Mouse (Mus musculus): ENCODE measurements around the gene Zbtb32. TPM values are rescaled to one million over a fixed set of nuclear protein-coding genes. Genes with fewer than 3 reads are reported as not detected.

Gene Zbtb32
- polyA plus RNA-seq, 1 experiment from 2014 or later: 0.36 TPM

DNA sequence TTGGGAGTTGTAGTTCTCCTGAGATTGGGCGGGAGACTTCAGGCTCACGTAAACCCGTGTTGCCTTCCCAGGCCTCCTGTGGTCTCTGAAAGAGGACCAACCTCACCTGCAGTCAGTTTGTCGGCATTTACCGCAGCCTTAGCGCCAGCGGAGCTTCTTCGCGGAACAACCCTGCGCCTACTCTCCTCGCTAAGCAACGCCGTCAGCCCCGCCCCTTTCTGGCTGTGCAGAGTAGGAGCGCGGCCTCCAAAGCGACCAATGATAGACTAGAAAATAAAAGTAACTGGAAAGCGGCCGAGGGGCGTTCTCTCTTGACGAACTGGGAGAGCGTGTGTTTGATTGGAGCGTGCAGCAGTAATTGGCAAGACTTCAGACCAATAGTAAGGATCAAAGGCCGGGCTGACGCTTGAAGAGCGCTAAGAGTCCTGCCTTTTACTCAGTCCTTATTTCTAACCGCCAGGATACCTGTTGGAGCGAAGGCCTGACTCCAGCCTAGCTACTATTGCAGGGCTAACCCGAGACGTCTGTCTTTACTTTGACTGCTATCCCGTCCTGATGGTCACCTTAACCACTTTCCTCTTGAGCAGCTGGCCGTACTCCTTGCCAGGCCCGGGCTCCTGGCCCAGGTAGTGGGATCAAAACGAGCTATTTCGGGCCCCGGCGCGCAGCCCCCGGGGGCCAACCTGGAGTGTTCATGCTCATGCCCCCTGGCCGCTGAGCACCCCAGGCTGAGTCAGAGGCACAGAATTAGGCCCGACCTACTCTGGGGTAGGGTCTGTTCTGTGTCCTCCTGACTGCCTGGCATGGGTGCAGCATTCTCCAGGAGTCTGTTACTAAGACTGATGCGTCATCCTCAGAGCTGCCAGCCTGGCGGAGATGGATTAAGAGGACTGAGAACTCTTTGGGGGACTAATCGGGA, 46.3 kb downstream of the Zbtb32 start, which contains the start of the genes Hspb6 and Proser3:
Gene Hspb6 (plus strand): TSS at position 77 of the 919 bp plus-strand sequence.
Gene Proser3 (minus strand): TSS at position 198 of the 919 bp plus-strand sequence.
- under 1% methylated on average over 44 of the region's 44 CpGs for WGBS
- peak within 1 kb of the TSS; percentile 66 for H3K9ac ChIP-seq
- no peaks in the 10 kb centered on the region for H3K27me3 ChIP-seq
- H3K4me2 ChIP-seq: peak within 1 kb of the TSS; percentile 85
- H3K4me1 ChIP-seq: peaks cover 27% of the 10 kb centered on the region
- peak within 1 kb of the TSS; percentile 66 for H3K4me3 ChIP-seq (replicated peaks)
- H3K27ac ChIP-seq: peak within 1 kb of the TSS; percentile 99
- peak; percentile 96 for ATAC-seq (replicated peaks; ENCODE audit: low FRiP score)
- peaks cover 52% of the 10 kb centered on the region for H3K36me3 ChIP-seq
- no peaks in the 10 kb centered on the region for H3K9me3 ChIP-seq (replicated peaks)

DNA sequence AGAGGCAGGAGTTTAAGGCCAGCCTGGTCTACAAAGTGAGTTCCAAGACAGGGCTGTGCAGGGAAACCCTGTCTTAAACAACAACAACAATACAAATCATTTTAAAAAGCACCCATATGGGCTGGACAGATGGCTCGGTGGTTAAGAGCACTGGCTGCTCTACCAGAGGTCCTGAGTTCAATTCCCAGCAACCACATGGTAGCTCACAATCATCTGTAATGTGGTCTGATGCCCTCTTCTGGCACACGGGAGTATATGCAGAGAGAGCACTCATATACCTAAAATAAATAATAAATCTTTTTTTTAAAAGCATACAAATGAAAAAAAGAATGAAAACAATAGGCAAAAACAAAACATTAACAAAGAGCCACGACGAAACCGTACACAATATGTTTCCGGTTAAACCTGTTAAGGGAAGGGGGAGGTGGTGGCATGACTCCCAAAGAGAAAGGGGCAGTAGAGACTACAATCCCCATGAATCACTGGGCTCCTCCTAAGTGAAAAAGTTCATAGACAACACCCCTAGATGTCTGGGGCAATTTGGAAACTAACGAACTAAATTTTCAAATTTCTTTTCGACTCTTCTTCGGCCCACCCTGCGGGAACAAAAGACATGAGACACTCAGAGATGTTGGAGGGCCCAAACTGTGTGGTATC, 47.1 kb downstream of the Zbtb32 start:
- peak overlapping the region; percentile 99 for H3K27ac ChIP-seq
- H3K9me3 ChIP-seq (replicated peaks): no peaks in the 10 kb centered on the region
- peak; percentile 64 for ATAC-seq (replicated peaks; ENCODE audit: low FRiP score)
- no peaks in the 10 kb centered on the region for H3K27me3 ChIP-seq
- peak overlapping the region; percentile 85 for H3K4me2 ChIP-seq
- WGBS: 3% methylated on average over 10 of the region's 10 CpGs
- H3K9ac ChIP-seq: peak overlapping the region; percentile 66
- H3K4me1 ChIP-seq: peaks cover 27% of the 10 kb centered on the region
- peaks cover 50% of the 10 kb centered on the region for H3K36me3 ChIP-seq
- H3K4me3 ChIP-seq (replicated peaks): peak overlapping the region; percentile 66

DNA sequence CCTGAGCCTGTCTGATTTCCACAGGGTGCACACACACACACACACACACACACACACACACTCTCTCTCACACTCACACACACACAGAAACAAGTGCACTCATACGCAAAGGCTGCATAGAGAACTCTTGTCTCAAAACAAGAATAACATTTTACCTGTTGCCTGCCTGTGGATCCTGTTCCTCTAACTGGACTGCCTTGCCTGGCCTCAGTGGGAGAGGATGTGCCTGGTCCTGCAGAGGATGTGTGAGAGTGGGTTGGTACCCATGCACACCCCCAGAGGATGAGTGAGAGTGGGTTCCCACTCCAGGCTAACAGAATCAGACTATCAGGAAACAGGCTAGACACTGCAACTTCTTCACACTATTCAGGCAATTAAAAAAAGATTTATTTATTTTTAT, 48.1 kb downstream of the Zbtb32 start:
- Histone ChIP-seq H3K4me1 (peaks cover 27% of the 10 kb centered on the region), H3K27ac (no peak overlapping the region), H3K4me3 (replicated peaks) (no peak overlapping the region), H3K4me2 (no peak overlapping the region), H3K27me3 (no peaks in the 10 kb centered on the region), H3K9ac (no peak overlapping the region), H3K9me3 (replicated peaks) (no peaks in the 10 kb centered on the region), H3K36me3 (peaks cover 49% of the 10 kb centered on the region)
- 97% methylated on average over 1 of the region's 1 CpGs for WGBS
- ATAC-seq (replicated peaks; ENCODE audit: low FRiP score): no peak

DNA sequence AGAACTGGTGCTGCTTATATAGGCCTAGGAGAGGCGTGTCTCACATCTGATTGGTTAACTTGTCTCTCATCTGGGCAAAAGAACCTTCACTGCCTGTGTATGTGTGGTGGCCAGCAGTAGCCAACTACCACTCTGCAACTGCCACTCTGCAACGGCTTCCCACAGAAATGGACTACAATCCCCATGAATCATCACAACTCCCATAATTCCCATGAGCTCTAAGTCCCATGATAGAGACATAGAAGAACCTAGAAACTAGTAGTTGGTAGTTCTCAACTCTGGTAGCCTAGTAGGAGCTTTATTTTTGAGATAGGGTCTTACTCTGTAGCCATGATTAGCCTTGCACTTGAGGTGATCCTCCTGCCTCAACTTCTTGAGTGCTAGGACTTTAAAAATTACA, 48.8 kb downstream of the Zbtb32 start:
- no peak for ATAC-seq (replicated peaks; ENCODE audit: low FRiP score)
- 94% methylated on average over 2 of the region's 2 CpGs for WGBS
- peaks cover 27% of the 10 kb centered on the region for H3K4me1 ChIP-seq
- peaks cover 42% of the 10 kb centered on the region for H3K36me3 ChIP-seq
- no peaks in the 10 kb centered on the region for H3K9me3 ChIP-seq (replicated peaks)
- H3K27ac ChIP-seq: no peak overlapping the region
- no peak overlapping the region for H3K4me3 ChIP-seq (replicated peaks)
- H3K27me3 ChIP-seq: no peaks in the 10 kb centered on the region
- no peak overlapping the region for H3K4me2 ChIP-seq
- no peak overlapping the region for H3K9ac ChIP-seq

DNA sequence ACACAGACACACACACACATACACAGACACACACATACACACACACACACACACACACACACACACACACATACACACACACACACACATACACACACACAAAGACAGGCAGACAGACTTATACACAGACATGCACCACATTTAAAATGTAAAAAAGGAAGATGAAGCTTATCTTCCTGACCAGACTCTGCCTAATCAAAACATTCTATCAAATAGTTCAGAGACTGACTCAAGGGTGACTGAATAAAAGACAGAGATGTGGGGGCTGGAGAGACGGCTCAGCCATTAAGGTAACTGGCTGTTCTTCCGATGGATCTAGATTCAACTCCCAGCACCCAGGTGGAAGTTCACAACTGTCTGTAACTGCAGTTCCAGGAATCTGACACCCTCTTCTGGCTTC, 54.4 kb downstream of the Zbtb32 start:
- Histone ChIP-seq H3K4me3 (replicated peaks) (no peak overlapping the region), H3K36me3 (peaks cover 77% of the 10 kb centered on the region), H3K4me2 (no peak overlapping the region), H3K27ac (no peak overlapping the region), H3K9ac (no peak overlapping the region), H3K9me3 (replicated peaks) (no peaks in the 10 kb centered on the region), H3K27me3 (no peaks in the 10 kb centered on the region), H3K4me1 (no peaks in the 10 kb centered on the region)
- WGBS: 84% methylated on average over 2 of the region's 2 CpGs
- no peak for ATAC-seq (replicated peaks; ENCODE audit: low FRiP score)

DNA sequence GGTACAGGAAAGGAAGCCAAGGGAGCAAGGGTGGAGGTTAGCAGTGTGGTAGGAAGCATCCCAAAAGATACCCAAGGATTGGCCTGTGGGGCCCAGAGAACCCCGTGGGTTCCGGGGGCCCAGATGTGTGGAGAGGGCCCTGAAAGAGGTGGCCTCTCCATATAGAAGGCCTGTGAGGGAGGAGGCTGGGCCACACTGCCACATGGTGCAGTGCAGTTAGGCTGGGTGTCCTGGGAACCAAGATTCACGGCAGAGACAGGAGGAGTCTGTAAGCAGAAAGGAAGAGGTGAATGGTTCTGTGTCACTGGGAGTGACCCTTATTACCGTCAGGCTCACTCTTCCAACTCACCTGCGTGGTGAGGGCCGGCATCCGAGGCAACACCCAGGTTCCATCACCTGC, 58.1 kb downstream of the Zbtb32 start:
- Histone ChIP-seq H3K4me3 (replicated peaks) (no peak overlapping the region), H3K9ac (no peak overlapping the region), H3K36me3 (peaks cover 59% of the 10 kb centered on the region), H3K27ac (no peak overlapping the region), H3K9me3 (replicated peaks) (no peaks in the 10 kb centered on the region), H3K27me3 (no peaks in the 10 kb centered on the region), H3K4me1 (peaks cover 4% of the 10 kb centered on the region), H3K4me2 (no peak overlapping the region)
- ATAC-seq (replicated peaks; ENCODE audit: low FRiP score): no peak
- 90% methylated on average over 7 of the region's 7 CpGs for WGBS

Small RNAs within 50 kb of the gene (microRNA-seq; reads per million reads assigned to microRNA genes)
- gene Gm38670: 1.3 reads per million
- 0.44 reads per million for gene Mir3569

Other genes starting within 250 kb of the Zbtb32 start
- 6.5 and 7.2 TPM in 2 replicates for gene Lrfn3, start 236.1 kb downstream of the Zbtb32 start, polyA plus RNA-seq (2015; fragmentation: Nextera tagmentation; extraction: Ambion mirVana)
- 33.8 and 37.9 TPM in 2 replicates for gene Tyrobp, start 185.1 kb downstream of the Zbtb32 start, polyA plus RNA-seq (2015; fragmentation: Nextera tagmentation; extraction: Ambion mirVana)
- gene Hcst, start 179.1 kb downstream of the Zbtb32 start, polyA plus RNA-seq (2015; fragmentation: Nextera tagmentation; extraction: Ambion mirVana): 0.64 and 1.5 TPM in 2 replicates
- 1.3 and 2.0 TPM in 2 replicates for gene Nfkbid, start 177.2 kb downstream of the Zbtb32 start, polyA plus RNA-seq (2015; fragmentation: Nextera tagmentation; extraction: Ambion mirVana)
- gene Aplp1, start 153.4 kb downstream of the Zbtb32 start, polyA plus RNA-seq (2015; fragmentation: Nextera tagmentation; extraction: Ambion mirVana): 24.1 and 28.6 TPM in 2 replicates
- gene Kirrel2, start 141.2 kb downstream of the Zbtb32 start, polyA plus RNA-seq (2015; fragmentation: Nextera tagmentation; extraction: Ambion mirVana): 0.54 and 0.77 TPM in 2 replicates
- 3.6 and 4.8 TPM in 2 replicates for gene Nphs1, start 140.6 kb downstream of the Zbtb32 start, polyA plus RNA-seq (2015; fragmentation: Nextera tagmentation; extraction: Ambion mirVana)
- 12.8 and 14.4 TPM in 2 replicates for gene Prodh2, start 105.3 kb downstream of the Zbtb32 start, polyA plus RNA-seq (2015; fragmentation: Nextera tagmentation; extraction: Ambion mirVana)
- gene Arhgap33, start 63.8 kb downstream of the Zbtb32 start, polyA plus RNA-seq (2015; fragmentation: Nextera tagmentation; extraction: Ambion mirVana): 11.7 and 16.0 TPM in 2 replicates
- 12.8 and 20.1 TPM in 2 replicates for gene Hspb6, start 46.7 kb downstream of the Zbtb32 start, polyA plus RNA-seq (2015; fragmentation: Nextera tagmentation; extraction: Ambion mirVana)
- gene Proser3, start 46.6 kb downstream of the Zbtb32 start, polyA plus RNA-seq (2015; fragmentation: Nextera tagmentation; extraction: Ambion mirVana): 14.1 and 18.6 TPM in 2 replicates
- 37.6 and 40.5 TPM in 2 replicates for gene Lin37, start 39.1 kb downstream of the Zbtb32 start, polyA plus RNA-seq (2015; fragmentation: Nextera tagmentation; extraction: Ambion mirVana)
- 94.8 and 102 TPM in 2 replicates for gene U2af1l4, start 35.6 kb downstream of the Zbtb32 start, polyA plus RNA-seq (2015; fragmentation: Nextera tagmentation; extraction: Ambion mirVana)
- 15.0 and 17.0 TPM in 2 replicates for gene Gm49396, start 35.6 kb downstream of the Zbtb32 start, polyA plus RNA-seq (2015; fragmentation: Nextera tagmentation; extraction: Ambion mirVana)
- gene Psenen, start 35.3 kb downstream of the Zbtb32 start, polyA plus RNA-seq (2015; fragmentation: Nextera tagmentation; extraction: Ambion mirVana): 152 TPM in 2 replicates
- 3.8 and 6.0 TPM in 2 replicates for gene Igflr1, start 33.5 kb downstream of the Zbtb32 start, polyA plus RNA-seq (2015; fragmentation: Nextera tagmentation; extraction: Ambion mirVana)
- gene Kmt2b, start 10.2 kb downstream of the Zbtb32 start, polyA plus RNA-seq (2015; fragmentation: Nextera tagmentation; extraction: Ambion mirVana): 6.7 and 10.9 TPM in 2 replicates
- gene Upk1a, start 13.9 kb upstream of the Zbtb32 start, polyA plus RNA-seq (2015; fragmentation: Nextera tagmentation; extraction: Ambion mirVana): 3.6 and 5.3 TPM in 2 replicates
- gene Cox6b1, start 27.2 kb upstream of the Zbtb32 start, polyA plus RNA-seq (2015; fragmentation: Nextera tagmentation; extraction: Ambion mirVana): 1,049 and 1,131 TPM in 2 replicates
- not detected in 2 replicates for gene Etv2, start 36.9 kb upstream of the Zbtb32 start, polyA plus RNA-seq (2015; fragmentation: Nextera tagmentation; extraction: Ambion mirVana)
- 118 and 119 TPM in 2 replicates for gene Rbm42, start 51.4 kb upstream of the Zbtb32 start, polyA plus RNA-seq (2015; fragmentation: Nextera tagmentation; extraction: Ambion mirVana)
- gene Haus5, start 66.1 kb upstream of the Zbtb32 start, polyA plus RNA-seq (2015; fragmentation: Nextera tagmentation; extraction: Ambion mirVana): 58.0 and 61.1 TPM in 2 replicates
- gene Pmis2, start 72.7 kb upstream of the Zbtb32 start, polyA plus RNA-seq (2015; fragmentation: Nextera tagmentation; extraction: Ambion mirVana): not detected in 2 replicates
- gene 2200002J24Rik, start 100.0 kb upstream of the Zbtb32 start, polyA plus RNA-seq (2015; fragmentation: Nextera tagmentation; extraction: Ambion mirVana): 0.58 TPM in 1 of 2 replicates, not detected in the other
- gene Atp4a, start 113.3 kb upstream of the Zbtb32 start, polyA plus RNA-seq (2015; fragmentation: Nextera tagmentation; extraction: Ambion mirVana): 1.3 and 1.5 TPM in 2 replicates
- gene Tmem147, start 130.6 kb upstream of the Zbtb32 start, polyA plus RNA-seq (2015; fragmentation: Nextera tagmentation; extraction: Ambion mirVana): 180 and 192 TPM in 2 replicates
- 0.35 and 0.68 TPM in 2 replicates for gene Gapdhs, start 144.8 kb upstream of the Zbtb32 start, polyA plus RNA-seq (2015; fragmentation: Nextera tagmentation; extraction: Ambion mirVana)
- gene Sbsn, start 152.6 kb upstream of the Zbtb32 start, polyA plus RNA-seq (2015; fragmentation: Nextera tagmentation; extraction: Ambion mirVana): 2.2 and 2.6 TPM in 2 replicates
- gene Dmkn, start 164.8 kb upstream of the Zbtb32 start, polyA plus RNA-seq (2015; fragmentation: Nextera tagmentation; extraction: Ambion mirVana): 1.3 and 7.7 TPM in 2 replicates
- gene Krtdap, start 189.0 kb upstream of the Zbtb32 start, polyA plus RNA-seq (2015; fragmentation: Nextera tagmentation; extraction: Ambion mirVana): 5.8 and 26.9 TPM in 2 replicates
- 0.19 and 0.49 TPM in 2 replicates for gene Ffar2, start 224.9 kb upstream of the Zbtb32 start, polyA plus RNA-seq (2015; fragmentation: Nextera tagmentation; extraction: Ambion mirVana)

All from kidney, embryonic 15.5 days (tissue).